Mouse (Mus musculus) small intestine, adult 2 months (tissue): ENCODE measurements around the gene Trpm4.

Experiments
- CTCF ChIP-seq: fragments of 200-500 bp; IDR thresholded peaks from 2 replicates; pipeline ENCODE4 v1.5.1; 2012; ENCODE audit warnings: low read depth, mild to moderate bottlenecking, control low read depth, inconsistent platforms, low read length, moderate library complexity, mixed read lengths; ENCODE audit not compliant: insufficient replicate concordance, insufficient read length; ENCODE audit errors: extremely low read depth
- POLR2A ChIP-seq: fragments of 200-500 bp; IDR thresholded peaks from 2 replicates; pipeline ENCODE4 v1.6.1; 2012; ENCODE audit warnings: low read depth, mild to moderate bottlenecking, control low read depth, inconsistent platforms, low read length, moderate library complexity

DNA sequence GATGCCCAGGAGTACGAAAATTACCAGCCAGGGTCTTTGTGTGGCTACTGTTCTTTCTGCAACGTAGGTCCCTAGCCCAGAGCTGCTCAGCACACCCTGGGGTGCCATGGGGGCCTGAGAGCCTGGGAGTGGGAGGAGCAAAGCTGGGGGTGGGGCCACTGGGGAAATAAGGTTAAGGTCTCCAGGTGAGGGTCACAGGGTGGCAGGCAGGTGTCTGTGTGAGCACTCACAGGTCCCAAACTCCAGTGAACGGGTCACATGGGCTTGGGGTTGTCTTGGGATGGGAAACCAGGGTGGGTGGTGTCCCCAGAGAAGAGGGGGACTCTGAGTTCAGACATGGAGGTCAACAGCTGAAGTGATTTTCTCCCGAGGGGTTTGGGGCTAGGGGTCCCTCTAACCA, 3.9 kb upstream of the Trpm4 start:
- TF ChIP-seq CTCF: no peak
- TF ChIP-seq POLR2A: no peak
